Mouse (Mus musculus): ENCODE results near the gene Poldip3. TPM values are rescaled to one million over a fixed set of nuclear protein-coding genes. Genes with fewer than 3 reads are reported as not detected.
A peak's percentile ranks its signal among the peaks of the same experiment; 100 is the strongest.

Gene Poldip3
- polyA plus RNA-seq, 1 experiment from 2014 or later, result 158 TPM

GRCm38 (mm10) chr15:83124625-83125024 is 24.6 kb downstream of the Poldip3 start:
- H3K9ac ChIP-seq (replicated peaks; ENCODE audit: low read depth, low read length), result no peak overlapping the region
- no peak overlapping the region for H3K4me3 ChIP-seq (ENCODE audit: low read depth, low read length)
- H3K27me3 ChIP-seq (ENCODE audit: control insufficient read depth, insufficient read depth, low read length), result no peaks in the 10 kb centered on the region
- H3K36me3 ChIP-seq (ENCODE audit: control insufficient read depth, insufficient read depth, low read length), result peaks cover 42% of the 10 kb centered on the region
- peaks cover 7% of the 10 kb centered on the region; the same call in 1 of the 2 replicates for H3K4me1 ChIP-seq (ENCODE audit: control insufficient read depth, insufficient read depth, low read length)
- no peak overlapping the region for H3K27ac ChIP-seq (ENCODE audit: low read length)
- ATAC-seq (ENCODE audit: insufficient number of reproducible peaks, insufficient read depth, low FRiP score, low read depth), result no peak
- H3K4me2 ChIP-seq (replicated peaks; ENCODE audit: low read depth, low read length), result no peak overlapping the region
- WGBS, result 60% methylated on average over 5 of the region's 5 CpGs
- no peaks in the 10 kb centered on the region for H3K9me3 ChIP-seq (ENCODE audit: control insufficient read depth, low read depth, low read length)

GRCm38 (mm10) chr15:83122566-83123145 is 26.5 kb downstream of the Poldip3 start, which contains the start of gene Rrp7a:
TSS of gene Rrp7a (minus strand) at chr15:83122801.
- Histone ChIP-seq H3K36me3 (ENCODE audit: control insufficient read depth, insufficient read depth, low read length) (peaks cover 38% of the 10 kb centered on the region), H3K4me1 (ENCODE audit: control insufficient read depth, insufficient read depth, low read length) (peaks cover 7% of the 10 kb centered on the region; the same call in 1 of the 2 replicates), H3K9ac (replicated peaks; ENCODE audit: low read depth, low read length) (peak within 1 kb of the TSS; percentile 65), H3K9me3 (ENCODE audit: control insufficient read depth, low read depth, low read length) (no peaks in the 10 kb centered on the region), H3K4me3 (ENCODE audit: low read depth, low read length) (peak within 1 kb of the TSS; percentile 83), H3K27ac (ENCODE audit: low read length) (peak within 1 kb of the TSS; percentile 59), H3K4me2 (replicated peaks; ENCODE audit: low read depth, low read length) (peak within 1 kb of the TSS; percentile 88), H3K27me3 (ENCODE audit: control insufficient read depth, insufficient read depth, low read length) (no peaks in the 10 kb centered on the region)
- peak; percentile 91 for ATAC-seq (ENCODE audit: insufficient number of reproducible peaks, insufficient read depth, low FRiP score, low read depth)
- WGBS, result 8% methylated on average over 32 of the region's 32 CpGs

- peak overlapping the region; percentile 83 for H3K4me3 ChIP-seq (ENCODE audit: low read depth, low read length)
- H3K9ac ChIP-seq (replicated peaks; ENCODE audit: low read depth, low read length), result peak overlapping the region; percentile 65
- H3K4me1 ChIP-seq (ENCODE audit: control insufficient read depth, insufficient read depth, low read length), result peaks cover 7% of the 10 kb centered on the region; the same call in 1 of the 2 replicates
- H3K36me3 ChIP-seq (ENCODE audit: control insufficient read depth, insufficient read depth, low read length), result peaks cover 37% of the 10 kb centered on the region
- no peaks in the 10 kb centered on the region for H3K9me3 ChIP-seq (ENCODE audit: control insufficient read depth, low read depth, low read length)
- H3K27ac ChIP-seq (ENCODE audit: low read length), result peak overlapping the region; percentile 59
- ATAC-seq (ENCODE audit: insufficient number of reproducible peaks, insufficient read depth, low FRiP score, low read depth), result peak; percentile 39; the same call in 1 of the 2 replicates
- H3K4me2 ChIP-seq (replicated peaks; ENCODE audit: low read depth, low read length), result peak overlapping the region; percentile 88
- WGBS, result 3% methylated on average over 42 of the region's 43 CpGs
- no peaks in the 10 kb centered on the region for H3K27me3 ChIP-seq (ENCODE audit: control insufficient read depth, insufficient read depth, low read length)
These were observed 27.2 kb downstream of the Poldip3 start for GRCm38 (mm10) chr15:83121709-83122565.

- WGBS, result 71% methylated on average over 7 of the region's 7 CpGs
- H3K36me3 ChIP-seq (ENCODE audit: control insufficient read depth, insufficient read depth, low read length), result peaks cover 43% of the 10 kb centered on the region
These were observed 30.8 kb downstream of the Poldip3 start for GRCm38 (mm10) chr15:83118360-83118759.

GRCm38 (mm10) chr15:83115071-83115470 is 34.1 kb downstream of the Poldip3 start:
- ATAC-seq (ENCODE audit: insufficient number of reproducible peaks, insufficient read depth, low FRiP score, low read depth), result no peak
- H3K27ac ChIP-seq (ENCODE audit: low read length), result no peak overlapping the region
- H3K4me3 ChIP-seq (ENCODE audit: low read depth, low read length), result no peak overlapping the region
- no peaks in the 10 kb centered on the region for H3K9me3 ChIP-seq (ENCODE audit: control insufficient read depth, low read depth, low read length)
- peaks cover 7% of the 10 kb centered on the region for H3K4me1 ChIP-seq (ENCODE audit: control insufficient read depth, insufficient read depth, low read length)
- 82% methylated on average over 6 of the region's 6 CpGs for WGBS
- no peak overlapping the region for H3K9ac ChIP-seq (replicated peaks; ENCODE audit: low read depth, low read length)
- H3K4me2 ChIP-seq (replicated peaks; ENCODE audit: low read depth, low read length), result no peak overlapping the region
- peaks cover 43% of the 10 kb centered on the region for H3K36me3 ChIP-seq (ENCODE audit: control insufficient read depth, insufficient read depth, low read length)
- H3K27me3 ChIP-seq (ENCODE audit: control insufficient read depth, insufficient read depth, low read length), result no peaks in the 10 kb centered on the region

More at GRCm38 (mm10) chr15:83118360-83118759, 30.8 kb downstream of the Poldip3 start:
- H3K27ac ChIP-seq (ENCODE audit: low read length), result no peak overlapping the region
- no peak for ATAC-seq (ENCODE audit: insufficient number of reproducible peaks, insufficient read depth, low FRiP score, low read depth)
- H3K4me1 ChIP-seq (ENCODE audit: control insufficient read depth, insufficient read depth, low read length), result peaks cover 7% of the 10 kb centered on the region; the same call in 1 of the 2 replicates
- no peak overlapping the region for H3K4me3 ChIP-seq (ENCODE audit: low read depth, low read length)
- H3K9ac ChIP-seq (replicated peaks; ENCODE audit: low read depth, low read length), result no peak overlapping the region
- H3K27me3 ChIP-seq (ENCODE audit: control insufficient read depth, insufficient read depth, low read length), result no peaks in the 10 kb centered on the region
- H3K4me2 ChIP-seq (replicated peaks; ENCODE audit: low read depth, low read length), result no peak overlapping the region
- H3K9me3 ChIP-seq (ENCODE audit: control insufficient read depth, low read depth, low read length), result no peaks in the 10 kb centered on the region

- Histone ChIP-seq H3K9ac (replicated peaks; ENCODE audit: low read depth, low read length) (no peak overlapping the region), H3K27me3 (ENCODE audit: control insufficient read depth, insufficient read depth, low read length) (no peaks in the 10 kb centered on the region), H3K27ac (ENCODE audit: low read length) (no peak overlapping the region), H3K9me3 (ENCODE audit: control insufficient read depth, low read depth, low read length) (no peaks in the 10 kb centered on the region), H3K36me3 (ENCODE audit: control insufficient read depth, insufficient read depth, low read length) (peaks cover 36% of the 10 kb centered on the region), H3K4me2 (replicated peaks; ENCODE audit: low read depth, low read length) (no peak overlapping the region), H3K4me3 (ENCODE audit: low read depth, low read length) (no peak overlapping the region), H3K4me1 (ENCODE audit: control insufficient read depth, insufficient read depth, low read length) (peaks cover 7% of the 10 kb centered on the region)
- WGBS, result 59% methylated on average over 9 of the region's 9 CpGs
- no peak for ATAC-seq (ENCODE audit: insufficient number of reproducible peaks, insufficient read depth, low FRiP score, low read depth)
These were observed 35.1 kb downstream of the Poldip3 start for GRCm38 (mm10) chr15:83114106-83114505.

GRCm38 (mm10) chr15:83112898-83113297 is 36.3 kb downstream of the Poldip3 start:
- H3K9me3 ChIP-seq (ENCODE audit: control insufficient read depth, low read depth, low read length), result no peaks in the 10 kb centered on the region
- H3K4me1 ChIP-seq (ENCODE audit: control insufficient read depth, insufficient read depth, low read length), result peaks cover 7% of the 10 kb centered on the region
- 16% methylated on average over 7 of the region's 11 CpGs for WGBS
- H3K9ac ChIP-seq (replicated peaks; ENCODE audit: low read depth, low read length), result no peak overlapping the region
- H3K36me3 ChIP-seq (ENCODE audit: control insufficient read depth, insufficient read depth, low read length), result peaks cover 28% of the 10 kb centered on the region
- no peaks in the 10 kb centered on the region for H3K27me3 ChIP-seq (ENCODE audit: control insufficient read depth, insufficient read depth, low read length)
- no peak overlapping the region for H3K4me3 ChIP-seq (ENCODE audit: low read depth, low read length)
- no peak overlapping the region for H3K4me2 ChIP-seq (replicated peaks; ENCODE audit: low read depth, low read length)
- peak; percentile 73; the same call in 1 of the 2 replicates for ATAC-seq (ENCODE audit: insufficient number of reproducible peaks, insufficient read depth, low FRiP score, low read depth)
- H3K27ac ChIP-seq (ENCODE audit: low read length), result no peak overlapping the region

GRCm38 (mm10) chr15:83111874-83112273 is 37.3 kb downstream of the Poldip3 start:
- Histone ChIP-seq H3K9me3 (ENCODE audit: control insufficient read depth, low read depth, low read length) (no peaks in the 10 kb centered on the region), H3K36me3 (ENCODE audit: control insufficient read depth, insufficient read depth, low read length) (peaks cover 20% of the 10 kb centered on the region), H3K4me2 (replicated peaks; ENCODE audit: low read depth, low read length) (no peak overlapping the region), H3K4me3 (ENCODE audit: low read depth, low read length) (no peak overlapping the region), H3K27ac (ENCODE audit: low read length) (no peak overlapping the region), H3K4me1 (ENCODE audit: control insufficient read depth, insufficient read depth, low read length) (peaks cover 7% of the 10 kb centered on the region), H3K9ac (replicated peaks; ENCODE audit: low read depth, low read length) (no peak overlapping the region), H3K27me3 (ENCODE audit: control insufficient read depth, insufficient read depth, low read length) (no peaks in the 10 kb centered on the region)
- no peak for ATAC-seq (ENCODE audit: insufficient number of reproducible peaks, insufficient read depth, low FRiP score, low read depth)
- WGBS, result 84% methylated on average over 7 of the region's 7 CpGs

All from stomach, embryonic 14.5 days (tissue).